ENCODE assay signal across 24 mouse cellular contexts in genomic region chr3:127492663-127493062, GRCm38 (mm10).
"Had no signal": no experiment of that assay in that cellular context is flagged by ENCODE, and none has a peak within 500 bp of the region (broad histone marks: within the 10 kb centered on the region; RNA-seq: fewer than 3 reads in every experiment).

No protein-coding gene starts in this region.

- H3K27me3 ChIP-seq: forebrain, embryonic 15.5 days had no signal

- H3K4me1 ChIP-seq: embryonic facial prominence, embryonic 12.5 days; embryonic facial prominence, embryonic 13.5 days; embryonic facial prominence, embryonic 15.5 days; forebrain, embryonic 12.5 days; heart, embryonic 10.5 days had no signal

- H3K4me2 ChIP-seq: embryonic facial prominence, embryonic 12.5 days; embryonic facial prominence, embryonic 13.5 days; embryonic facial prominence, embryonic 15.5 days; forebrain, embryonic 12.5 days; forebrain, embryonic 13.5 days; forebrain, embryonic 15.5 days had no signal

- H3K36me3 ChIP-seq: embryonic facial prominence, embryonic 12.5 days; embryonic facial prominence, embryonic 13.5 days; embryonic facial prominence, embryonic 15.5 days; forebrain, embryonic 10.5 days; forebrain, embryonic 12.5 days; forebrain, embryonic 15.5 days; heart, embryonic 10.5 days had no signal

- H3K9me3 ChIP-seq: embryonic facial prominence, embryonic 12.5 days; embryonic facial prominence, embryonic 13.5 days; embryonic facial prominence, embryonic 15.5 days; forebrain, embryonic 10.5 days; forebrain, embryonic 12.5 days; forebrain, embryonic 13.5 days; forebrain, embryonic 15.5 days; heart, embryonic 10.5 days had no signal

- DNase-seq: cerebellum, adult 9-10 months; cerebellum, adult 9-11 months; cerebellum, postnatal 10 days; cerebellum, postnatal 14 days; cerebellum, postnatal 25 days; cerebellum, postnatal 36 days; embryo, embryonic 11 days; forebrain, postnatal 0 days; gastrocnemius, adult 2 months; gastrocnemius, postnatal 10 days; gastrocnemius, postnatal 14 days; gastrocnemius, postnatal 25 days; gastrocnemius, postnatal 36 days; heart, adult 18-20 months; heart, adult 2 months had no signal

- H3K9ac ChIP-seq: embryonic facial prominence, embryonic 12.5 days; embryonic facial prominence, embryonic 13.5 days; embryonic facial prominence, embryonic 15.5 days; forebrain, embryonic 12.5 days; forebrain, embryonic 13.5 days; forebrain, embryonic 15.5 days; forebrain, postnatal 0 days had no signal

- H3K27ac ChIP-seq: embryonic facial prominence, embryonic 12.5 days; embryonic facial prominence, embryonic 13.5 days; embryonic facial prominence, embryonic 15.5 days; forebrain, embryonic 10.5 days; forebrain, embryonic 12.5 days; forebrain, embryonic 13.5 days; forebrain, embryonic 15.5 days; gastrocnemius, adult 2 months; heart, adult 2 months; heart, embryonic 10.5 days had no signal

- H3K4me3 ChIP-seq: embryonic facial prominence, embryonic 12.5 days; embryonic facial prominence, embryonic 13.5 days; embryonic facial prominence, embryonic 15.5 days; erythroblast, embryonic 14.5 days; forebrain, embryonic 10.5 days; forebrain, embryonic 12.5 days; forebrain, embryonic 13.5 days; forebrain, embryonic 15.5 days; gastrocnemius, adult 2 months; heart, adult 2 months; heart, embryonic 10.5 days had no signal
